Mouse (Mus musculus): Measurements from ENCODE around the gene Tbx15. TPM values are rescaled to one million over a fixed set of nuclear protein-coding genes. Genes with fewer than 3 reads are reported as not detected.

The Tbx15 gene
- polyA plus RNA-seq, 1 experiment from 2014 or later: 0.30 TPM

GRCm38 (mm10) chr3:99253497-99254451 lies 13.6 kb downstream of the Tbx15 start:
- H3K27me3 ChIP-seq (ENCODE audit: control insufficient read depth, insufficient read depth, low read depth, low read length): peaks cover 99% of the 10 kb centered on the region
- no peak overlapping the region for H3K27ac ChIP-seq (ENCODE audit: low read length)
- H3K9ac ChIP-seq (ENCODE audit: low read depth, low read length): no peak overlapping the region
- no peaks in the 10 kb centered on the region for H3K36me3 ChIP-seq (ENCODE audit: control insufficient read depth, insufficient read depth)
- no peak for ATAC-seq (ENCODE audit: low read depth)
- H3K4me1 ChIP-seq (ENCODE audit: control insufficient read depth, low read depth, low read length): no peaks in the 10 kb centered on the region; the same call in 1 of the 2 replicates
- WGBS (ENCODE audit: insufficient replicate concordance): under 1% methylated on average over 72 of the region's 73 CpGs
- peak overlapping the region; percentile 50 for H3K4me3 ChIP-seq (ENCODE audit: low read depth, low read length)
- peak overlapping the region; percentile 58 for H3K4me2 ChIP-seq (ENCODE audit: low read depth, low read length)
- no peaks in the 10 kb centered on the region for H3K9me3 ChIP-seq (replicated peaks; ENCODE audit: control insufficient read depth, low read length)

DNA sequence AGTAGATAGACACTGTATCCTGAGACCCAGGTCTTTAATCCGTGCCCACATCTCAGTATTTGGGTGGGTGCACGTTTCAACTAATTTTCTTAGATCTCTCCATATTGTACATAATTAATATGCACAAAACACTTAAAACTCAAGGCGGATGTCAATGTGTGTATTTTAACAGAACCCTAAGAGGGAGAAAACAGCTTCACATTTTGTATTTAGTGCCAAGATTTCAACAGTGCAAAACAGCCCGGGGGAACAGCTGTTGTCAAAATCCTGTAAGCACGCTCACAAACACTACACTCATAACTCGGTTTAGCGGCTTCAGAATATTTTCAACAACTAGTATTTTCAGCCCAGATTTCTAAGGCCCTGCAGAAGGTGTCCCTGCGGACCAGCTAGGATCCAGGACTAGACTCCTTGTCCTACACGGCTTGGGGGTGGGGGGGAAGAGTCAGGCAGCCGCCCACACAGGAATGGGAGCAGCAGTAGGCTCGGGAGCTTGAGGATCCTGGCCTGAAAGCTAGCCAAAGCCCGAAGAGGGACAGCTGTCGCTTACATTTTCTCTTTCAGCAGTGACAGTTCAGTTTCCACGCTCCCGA lies 14.5 kb downstream of the Tbx15 start:
- Histone ChIP-seq H3K4me2 (ENCODE audit: low read depth, low read length) (no peak overlapping the region), H3K27ac (ENCODE audit: low read length) (no peak overlapping the region), H3K36me3 (ENCODE audit: control insufficient read depth, insufficient read depth) (no peaks in the 10 kb centered on the region), H3K4me3 (ENCODE audit: low read depth, low read length) (no peak overlapping the region), H3K4me1 (ENCODE audit: control insufficient read depth, low read depth, low read length) (no peaks in the 10 kb centered on the region; the same call in 1 of the 2 replicates), H3K27me3 (ENCODE audit: control insufficient read depth, insufficient read depth, low read depth, low read length) (peaks cover 98% of the 10 kb centered on the region), H3K9me3 (replicated peaks; ENCODE audit: control insufficient read depth, low read length) (no peaks in the 10 kb centered on the region), H3K9ac (ENCODE audit: low read depth, low read length) (no peak overlapping the region)
- WGBS (ENCODE audit: insufficient replicate concordance): 1% methylated on average over 15 of the region's 15 CpGs
- no peak for ATAC-seq (ENCODE audit: low read depth)

GRCm38 (mm10) chr3:99255411-99256365 lies 15.5 kb downstream of the Tbx15 start:
- Histone ChIP-seq H3K4me2 (ENCODE audit: low read depth, low read length) (no peak overlapping the region), H3K27ac (ENCODE audit: low read length) (no peak overlapping the region), H3K4me3 (ENCODE audit: low read depth, low read length) (no peak overlapping the region), H3K4me1 (ENCODE audit: control insufficient read depth, low read depth, low read length) (no peaks in the 10 kb centered on the region; the same call in 1 of the 2 replicates), H3K9me3 (replicated peaks; ENCODE audit: control insufficient read depth, low read length) (no peaks in the 10 kb centered on the region), H3K36me3 (ENCODE audit: control insufficient read depth, insufficient read depth) (no peaks in the 10 kb centered on the region), H3K9ac (ENCODE audit: low read depth, low read length) (no peak overlapping the region), H3K27me3 (ENCODE audit: control insufficient read depth, insufficient read depth, low read depth, low read length) (peaks cover 94% of the 10 kb centered on the region)
- ATAC-seq (ENCODE audit: low read depth): no peak
- 5% methylated on average over 11 of the region's 11 CpGs for WGBS (ENCODE audit: insufficient replicate concordance)

DNA sequence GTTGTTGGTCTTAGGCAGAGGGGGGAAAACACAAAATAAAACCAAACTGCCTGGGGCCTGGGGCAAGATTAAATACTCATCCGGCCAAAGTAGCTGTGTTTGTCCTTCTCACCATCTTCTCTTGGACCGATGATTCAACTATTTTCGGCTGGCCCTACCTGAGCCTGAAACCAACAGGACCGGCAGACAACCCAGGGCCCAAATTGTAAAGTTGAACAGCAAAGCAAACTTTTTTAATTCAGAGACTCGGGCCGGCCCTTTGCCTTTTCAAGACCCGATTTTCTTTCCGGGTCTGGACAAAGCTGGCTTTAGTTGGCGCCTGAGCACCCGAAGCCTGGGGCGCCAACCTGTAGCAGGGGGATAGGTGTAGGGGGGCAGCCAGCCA lies 16.2 kb downstream of the Tbx15 start:
- Histone ChIP-seq H3K27me3 (ENCODE audit: control insufficient read depth, insufficient read depth, low read depth, low read length) (peaks cover 94% of the 10 kb centered on the region), H3K9ac (ENCODE audit: low read depth, low read length) (no peak overlapping the region), H3K4me3 (ENCODE audit: low read depth, low read length) (no peak overlapping the region), H3K27ac (ENCODE audit: low read length) (no peak overlapping the region), H3K4me2 (ENCODE audit: low read depth, low read length) (no peak overlapping the region), H3K4me1 (ENCODE audit: control insufficient read depth, low read depth, low read length) (no peaks in the 10 kb centered on the region; the same call in 1 of the 2 replicates), H3K9me3 (replicated peaks; ENCODE audit: control insufficient read depth, low read length) (no peaks in the 10 kb centered on the region), H3K36me3 (ENCODE audit: control insufficient read depth, insufficient read depth) (no peaks in the 10 kb centered on the region)
- ATAC-seq (ENCODE audit: low read depth): no peak
- 7% methylated on average over 11 of the region's 11 CpGs for WGBS (ENCODE audit: insufficient replicate concordance)

DNA sequence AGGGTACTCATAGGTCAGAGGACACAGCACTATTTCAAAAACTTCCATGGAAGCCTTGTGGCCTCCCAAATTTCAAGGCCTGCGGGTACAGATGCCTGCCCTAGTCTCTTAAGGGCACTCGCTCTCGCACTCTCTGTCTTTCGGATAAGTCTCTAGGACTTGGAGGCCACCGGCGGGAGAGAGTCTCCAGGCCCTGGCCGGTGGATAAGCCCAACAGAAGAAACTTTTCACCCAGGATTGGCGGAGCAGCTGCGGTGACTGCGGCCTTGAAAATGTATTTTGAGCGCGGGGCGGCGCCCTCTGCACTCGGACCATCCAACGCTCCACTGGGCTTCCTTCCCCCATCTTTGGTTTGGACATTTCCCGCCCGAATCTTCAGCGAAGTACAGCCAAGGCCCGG lies 16.6 kb downstream of the Tbx15 start:
- no peaks in the 10 kb centered on the region; the same call in 1 of the 2 replicates for H3K4me1 ChIP-seq (ENCODE audit: control insufficient read depth, low read depth, low read length)
- H3K9ac ChIP-seq (ENCODE audit: low read depth, low read length): no peak overlapping the region
- 2% methylated on average over 20 of the region's 20 CpGs for WGBS (ENCODE audit: insufficient replicate concordance)
- no peaks in the 10 kb centered on the region for H3K9me3 ChIP-seq (replicated peaks; ENCODE audit: control insufficient read depth, low read length)
- ATAC-seq (ENCODE audit: low read depth): no peak
- H3K4me2 ChIP-seq (ENCODE audit: low read depth, low read length): no peak overlapping the region
- no peak overlapping the region for H3K27ac ChIP-seq (ENCODE audit: low read length)
- H3K36me3 ChIP-seq (ENCODE audit: control insufficient read depth, insufficient read depth): no peaks in the 10 kb centered on the region
- H3K4me3 ChIP-seq (ENCODE audit: low read depth, low read length): no peak overlapping the region
- peaks cover 94% of the 10 kb centered on the region for H3K27me3 ChIP-seq (ENCODE audit: control insufficient read depth, insufficient read depth, low read depth, low read length)

- H3K27ac ChIP-seq (ENCODE audit: low read length): no peak overlapping the region
- no peaks in the 10 kb centered on the region for H3K36me3 ChIP-seq (ENCODE audit: control insufficient read depth, insufficient read depth)
- no peaks in the 10 kb centered on the region; the same call in 1 of the 2 replicates for H3K4me1 ChIP-seq (ENCODE audit: control insufficient read depth, low read depth, low read length)
- peaks cover 93% of the 10 kb centered on the region for H3K27me3 ChIP-seq (ENCODE audit: control insufficient read depth, insufficient read depth, low read depth, low read length)
- 4% methylated on average over 29 of the region's 29 CpGs for WGBS (ENCODE audit: insufficient replicate concordance)
- H3K4me3 ChIP-seq (ENCODE audit: low read depth, low read length): no peak overlapping the region
- H3K9me3 ChIP-seq (replicated peaks; ENCODE audit: control insufficient read depth, low read length): no peaks in the 10 kb centered on the region
- no peak overlapping the region for H3K4me2 ChIP-seq (ENCODE audit: low read depth, low read length)
- ATAC-seq (ENCODE audit: low read depth): no peak
- no peak overlapping the region for H3K9ac ChIP-seq (ENCODE audit: low read depth, low read length)
These were observed 17.7 kb downstream of the Tbx15 start for GRCm38 (mm10) chr3:99257586-99258577.

DNA sequence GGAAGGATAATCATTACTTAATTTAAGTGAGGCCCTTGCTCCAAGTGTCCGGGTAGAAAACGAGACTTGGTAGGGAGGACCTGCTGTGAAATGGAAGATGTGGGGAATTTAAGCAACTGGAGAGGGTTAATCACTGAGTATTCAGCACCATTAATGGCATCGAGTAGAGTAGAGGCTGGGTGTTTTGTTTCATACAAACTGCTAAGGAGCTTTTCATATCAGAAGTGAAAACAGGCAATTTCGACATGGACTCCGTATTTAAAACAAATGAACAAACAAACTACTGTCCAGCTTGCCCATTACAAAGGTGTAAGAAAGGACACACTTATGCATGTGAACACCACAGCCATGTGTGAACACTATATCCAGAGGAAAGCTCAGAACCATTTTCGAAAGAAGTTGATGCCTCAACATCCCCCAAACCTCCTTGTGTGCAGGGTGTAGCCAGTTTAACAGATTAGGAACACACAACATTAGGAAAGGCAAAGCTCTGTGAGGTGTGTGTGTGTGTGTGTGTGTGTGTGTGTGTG lies 19.6 kb downstream of the Tbx15 start:
- no peak for ATAC-seq (ENCODE audit: low read depth)

More for the DNA sequence above, 19.6 kb downstream of the Tbx15 start:
- Histone ChIP-seq H3K4me1 (ENCODE audit: control insufficient read depth, low read depth, low read length) (no peaks in the 10 kb centered on the region), H3K4me2 (ENCODE audit: low read depth, low read length) (no peak overlapping the region), H3K4me3 (ENCODE audit: low read depth, low read length) (no peak overlapping the region), H3K9ac (ENCODE audit: low read depth, low read length) (no peak overlapping the region), H3K9me3 (replicated peaks; ENCODE audit: control insufficient read depth, low read length) (no peaks in the 10 kb centered on the region), H3K36me3 (ENCODE audit: control insufficient read depth, insufficient read depth) (no peaks in the 10 kb centered on the region), H3K27ac (ENCODE audit: low read length) (no peak overlapping the region), H3K27me3 (ENCODE audit: control insufficient read depth, insufficient read depth, low read depth, low read length) (peaks cover 87% of the 10 kb centered on the region)
- WGBS (ENCODE audit: insufficient replicate concordance): 7% methylated on average over 6 of the region's 6 CpGs
